Mouse (Mus musculus) right cerebral cortex, postnatal 36 days (tissue): ENCODE data around the gene Sec16a.
"Not testable (repeated sequence)": the region's sequence is repeated elsewhere in the genome, so short reads cannot be mapped to it uniquely, and the experiment has no call there.

Experiments
- DNase-seq, 2 experiments: peaks; one replicate each; pipeline ENCODE4 v3.0.0; 2022; ENCODE audit warnings: low spot score in 2 of 2, mixed read lengths in 1 of 2

The Sec16a gene

DNA sequence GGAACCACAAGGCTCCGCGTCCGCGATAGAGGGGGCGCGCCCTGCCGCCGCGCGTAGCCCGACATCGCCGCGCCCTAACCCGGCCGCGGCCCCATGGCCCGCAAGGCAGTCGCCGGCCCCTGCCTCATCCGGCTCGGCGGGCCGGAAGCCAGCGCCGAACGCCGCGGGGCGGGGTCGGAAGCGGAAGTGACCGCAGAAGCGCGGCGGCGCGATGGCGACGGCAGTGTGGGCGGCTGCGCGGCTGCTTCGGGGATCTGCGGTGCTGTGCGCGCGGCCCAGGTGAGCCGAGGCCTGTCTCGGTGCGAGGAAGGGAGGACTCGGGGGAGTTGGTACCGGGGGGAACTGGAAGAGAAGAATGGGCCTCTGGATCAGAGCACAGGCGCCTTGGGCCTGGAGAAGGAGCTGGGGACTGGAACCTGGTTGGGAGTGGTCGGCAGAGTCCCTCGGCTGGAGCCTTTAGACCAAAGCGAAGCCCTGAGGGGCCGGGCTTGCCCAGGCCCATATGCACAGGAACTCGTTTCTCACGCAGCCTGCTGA, 55.8 kb downstream of the Sec16a start, which contains the start of the genes Entr1 and Pmpca:
TSS of gene Entr1 (minus strand) at position 163 of the 537 bp plus-strand sequence.
TSS of gene Pmpca (plus strand) at position 186 of the 537 bp plus-strand sequence.
- DNase-seq: peak; percentile 76 to 81

DNA sequence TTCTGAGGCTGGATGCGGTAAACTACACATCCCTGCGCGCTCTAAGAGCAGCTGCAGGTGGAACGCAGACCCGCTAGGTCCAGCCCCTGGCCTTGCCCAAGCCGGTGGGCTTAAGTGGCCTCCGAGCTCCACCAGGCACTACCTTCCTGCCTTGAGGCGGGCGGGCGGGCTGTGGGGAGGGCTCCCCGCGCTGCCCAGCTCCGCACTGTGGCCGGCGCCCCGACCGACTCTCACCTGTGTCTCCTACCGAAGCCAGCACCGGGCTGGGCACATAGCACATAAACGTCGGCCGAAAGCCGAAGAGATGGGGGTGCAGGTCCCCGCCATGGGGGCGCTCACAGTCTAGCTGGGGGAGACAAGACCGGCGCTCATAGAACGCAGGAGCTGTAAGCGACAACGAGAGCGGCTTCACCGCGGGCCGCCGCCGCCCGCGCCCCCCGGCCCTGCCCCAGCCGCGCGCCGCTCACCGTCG, 56.3 kb downstream of the Sec16a start:
- no peak for DNase-seq

DNA sequence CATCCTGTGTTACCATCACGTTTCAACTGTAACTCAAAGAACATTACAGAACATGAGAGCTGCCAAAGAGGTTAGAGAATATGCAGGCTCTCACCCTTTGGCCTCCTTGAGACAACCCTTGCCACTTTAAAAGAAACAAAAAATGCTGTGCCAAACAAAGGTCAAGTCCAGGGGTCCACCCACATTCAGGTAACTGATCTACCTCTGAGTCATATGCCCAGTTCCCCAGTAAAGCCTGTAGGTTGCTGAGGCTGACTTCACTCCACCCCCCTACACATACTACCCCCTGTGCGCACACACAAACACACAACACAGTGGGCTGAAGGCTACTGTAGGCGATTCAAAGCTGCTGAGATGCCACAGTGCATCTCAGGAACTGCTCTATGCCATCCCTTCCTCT, 57.3 kb downstream of the Sec16a start:
- no peak for DNase-seq

DNA sequence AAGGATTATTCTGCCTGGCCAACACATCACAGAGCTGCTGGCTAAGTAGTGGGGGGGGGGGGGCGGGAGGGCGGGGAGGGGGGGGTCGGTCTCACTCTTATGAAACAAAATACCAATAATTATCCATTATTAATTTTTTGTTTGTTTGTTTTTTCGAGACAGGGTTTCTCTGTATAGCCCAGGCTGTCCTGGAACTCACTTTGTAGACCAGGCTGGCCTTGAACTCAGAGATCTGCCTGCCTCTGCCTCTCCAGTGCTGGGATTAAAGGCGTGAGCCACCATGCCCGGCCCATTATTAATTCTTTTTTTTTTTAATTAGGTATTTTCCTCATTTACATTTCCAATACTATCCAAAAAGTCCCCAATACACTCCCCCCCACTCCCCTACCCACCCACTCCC, 64.1 kb downstream of the Sec16a start:
- not testable (repeated sequence) for DNase-seq

DNA sequence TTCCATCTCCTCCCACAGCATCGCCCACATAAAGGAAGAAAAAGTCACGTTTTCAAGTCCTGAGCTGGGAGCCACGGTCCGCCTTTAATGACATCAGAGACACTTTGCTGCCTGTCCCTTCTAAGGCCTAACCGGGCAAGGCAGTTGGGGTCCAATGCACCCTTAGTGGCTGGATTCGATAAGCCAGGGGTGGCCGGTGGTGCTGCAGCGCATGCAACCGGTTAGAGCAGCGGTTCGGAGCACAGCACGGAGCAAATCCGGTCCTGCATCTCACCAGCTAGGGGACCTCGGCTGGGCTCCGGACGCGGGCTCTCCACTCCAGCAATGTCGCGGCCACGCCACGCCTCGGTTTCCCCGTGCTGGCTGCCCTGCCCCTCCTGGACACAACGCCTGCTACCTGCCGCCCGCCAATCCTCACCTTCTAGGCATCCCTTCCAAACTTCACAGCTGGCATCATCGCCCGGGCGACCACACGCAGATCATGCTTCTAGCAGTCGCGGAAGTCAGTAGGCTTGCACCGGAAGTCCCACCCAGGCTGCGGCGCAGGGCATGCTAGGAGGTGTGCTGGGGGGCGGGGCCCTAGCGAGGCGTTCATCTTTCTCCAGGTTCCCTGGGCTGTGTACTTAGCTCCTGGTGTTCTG, 64.8 kb downstream of the Sec16a start, which contains the start of gene Snapc4:
TSS of gene Snapc4 (minus strand) at position 523 of the 641 bp plus-strand sequence.
- peak; percentile 78 to 86 for DNase-seq

DNA sequence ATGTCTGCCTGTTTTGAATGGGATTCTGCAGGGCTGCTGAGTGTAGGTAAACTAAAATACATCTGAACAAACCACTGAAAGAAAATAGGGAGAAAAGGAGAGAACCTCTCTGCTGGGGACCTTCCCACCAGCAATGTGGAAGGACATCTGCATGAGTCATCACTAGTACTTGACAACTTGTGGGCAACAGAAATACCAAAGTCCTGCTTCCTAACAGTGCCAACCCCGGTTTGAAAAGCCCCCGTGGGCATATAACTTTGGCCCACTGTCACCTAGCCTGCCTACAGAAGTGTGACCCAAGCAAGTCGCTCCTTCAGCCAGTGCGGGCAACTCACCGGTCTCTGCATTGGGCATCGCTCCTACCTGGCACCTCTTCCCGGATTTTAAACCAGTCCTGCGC, 72.6 kb downstream of the Sec16a start:
- DNase-seq: no peak

DNA sequence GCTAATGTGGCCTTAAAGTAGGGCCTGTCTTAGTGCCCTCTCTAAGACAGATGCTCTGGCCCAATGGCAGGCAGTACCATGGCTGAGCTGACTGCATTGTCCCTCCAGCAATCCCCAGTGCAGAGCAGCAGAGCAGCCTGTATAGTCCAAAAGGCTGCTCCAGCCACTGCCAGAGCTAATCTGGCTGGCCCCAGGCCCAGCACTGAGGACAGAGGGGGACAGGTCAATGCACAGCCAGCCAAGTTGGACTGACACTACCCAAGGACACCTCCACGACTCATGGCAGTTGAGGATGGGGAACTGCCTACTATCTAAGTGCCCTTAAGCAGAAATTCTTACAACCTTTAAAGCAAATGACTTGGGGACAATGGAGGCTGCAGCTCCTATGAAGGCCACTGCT, 76.4 kb downstream of the Sec16a start:
- no peak for DNase-seq

DNA sequence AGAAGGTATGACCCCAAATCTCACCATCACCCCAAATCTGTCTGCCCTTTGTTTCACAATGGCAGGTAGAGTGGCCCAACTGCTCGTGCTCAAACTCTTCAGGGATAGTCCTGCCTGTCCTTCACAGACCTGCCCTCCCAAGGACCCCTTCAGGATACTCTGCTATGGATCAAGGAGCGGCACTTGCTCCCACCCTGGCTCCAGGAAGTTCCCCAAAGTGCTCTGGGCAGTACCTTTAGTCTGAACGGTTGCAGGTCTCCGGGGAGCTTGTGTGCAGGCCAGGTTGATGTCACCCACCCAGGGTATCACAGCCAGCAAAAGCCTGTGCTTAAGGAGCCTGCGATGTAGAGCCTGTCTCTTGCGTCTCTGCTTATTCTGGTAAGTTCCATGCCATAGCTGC, 77.1 kb downstream of the Sec16a start:
- no peak for DNase-seq

DNA sequence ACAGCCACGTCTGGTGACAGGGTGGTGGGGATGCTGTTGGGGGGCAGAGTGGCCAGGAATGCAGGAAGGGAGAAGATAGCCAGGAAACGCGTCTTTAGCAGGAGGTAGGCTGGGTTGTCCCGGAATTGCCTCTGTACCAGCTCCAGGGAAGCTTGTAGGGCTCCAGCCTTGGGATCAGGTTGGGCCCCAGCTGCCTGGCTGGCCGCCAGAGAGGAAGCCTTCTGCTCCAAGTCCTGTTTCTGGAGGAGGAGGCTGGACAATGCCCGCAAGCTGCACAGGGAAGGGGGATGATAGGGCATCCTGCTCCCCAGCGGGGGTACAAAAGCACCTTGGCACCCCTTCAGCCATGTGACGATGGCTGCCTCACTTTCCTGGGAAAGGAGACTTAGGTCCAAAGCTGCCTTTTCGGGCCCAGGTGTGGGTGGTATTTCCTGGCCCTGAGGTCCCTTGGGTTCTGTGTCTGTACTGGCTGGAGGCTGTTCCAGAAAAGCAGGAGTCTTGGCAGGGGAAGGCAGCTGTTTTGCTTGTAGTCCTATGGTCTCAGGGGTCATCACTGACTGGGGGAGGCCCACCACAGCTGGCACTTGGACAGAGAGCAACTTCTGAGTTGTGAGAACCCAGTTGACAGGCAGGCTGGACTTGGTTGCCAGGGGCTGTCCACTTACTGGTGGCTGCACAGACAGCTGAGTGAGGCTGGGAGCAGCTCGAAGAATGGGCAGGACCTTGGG, 80.1 kb downstream of the Sec16a start:
- no peak for DNase-seq

DNA sequence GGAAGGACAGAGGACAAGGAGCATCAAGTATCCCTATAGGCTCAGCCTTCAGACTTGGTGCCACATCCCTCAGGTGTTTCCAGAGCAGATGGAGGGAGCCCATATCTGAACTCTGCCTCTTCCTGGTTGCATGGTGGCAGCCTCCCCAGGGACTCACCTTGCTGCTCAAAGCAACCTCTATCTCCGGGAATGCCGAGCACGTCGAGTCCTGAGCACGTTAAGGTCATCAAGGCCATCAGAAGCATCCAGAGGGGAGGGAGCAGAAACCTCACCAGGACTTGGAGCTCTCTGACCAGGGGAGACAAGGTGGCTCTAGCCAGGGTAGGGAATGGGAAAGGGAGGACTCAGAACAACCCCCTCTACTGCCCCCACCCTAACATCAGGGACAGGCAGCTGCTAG, 81.5 kb downstream of the Sec16a start:
- no peak for DNase-seq

DNA sequence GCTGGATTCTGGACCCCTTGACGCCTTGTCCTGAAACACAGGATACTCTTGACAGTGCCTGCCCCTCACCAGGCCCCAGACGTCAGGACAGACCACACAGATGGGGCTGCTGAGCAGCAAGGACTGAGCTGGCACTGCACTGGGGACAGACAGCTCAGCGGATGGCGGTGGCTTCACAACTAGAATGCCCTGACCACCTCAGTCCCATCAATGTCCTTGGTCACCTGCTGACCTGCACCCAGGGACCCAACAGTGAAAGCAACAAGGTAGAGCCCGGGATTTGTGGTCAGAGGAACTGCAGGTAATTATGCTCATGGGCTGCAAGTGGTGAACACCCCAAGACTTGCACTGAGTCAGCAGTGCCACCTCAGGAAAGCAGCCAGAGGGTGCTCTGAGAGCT, 82.0 kb downstream of the Sec16a start:
- no peak for DNase-seq

DNA sequence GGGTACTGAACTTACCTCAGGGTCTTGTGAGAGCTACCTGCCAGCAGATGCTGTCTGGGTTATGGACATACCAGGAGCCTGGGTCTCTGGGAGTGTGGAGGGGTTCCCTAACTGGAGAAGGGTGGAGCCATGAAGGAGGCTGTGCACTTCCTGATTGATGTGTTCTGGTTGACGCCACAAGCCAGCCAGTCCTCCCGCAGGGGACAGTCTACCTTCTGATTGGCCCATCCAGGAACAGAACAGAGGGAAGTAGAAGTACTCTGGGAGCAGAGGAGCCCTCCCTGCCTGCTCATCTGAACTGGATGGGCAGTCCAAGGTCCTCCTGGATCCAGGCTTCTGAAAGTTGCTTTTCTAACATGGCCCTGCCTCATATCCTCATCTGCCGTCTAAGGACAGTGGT, 84.2 kb downstream of the Sec16a start, which contains the start of gene Card9:
TSS of gene Card9 (minus strand) at position 147 of the 400 bp plus-strand sequence.
- DNase-seq: no peak

DNA sequence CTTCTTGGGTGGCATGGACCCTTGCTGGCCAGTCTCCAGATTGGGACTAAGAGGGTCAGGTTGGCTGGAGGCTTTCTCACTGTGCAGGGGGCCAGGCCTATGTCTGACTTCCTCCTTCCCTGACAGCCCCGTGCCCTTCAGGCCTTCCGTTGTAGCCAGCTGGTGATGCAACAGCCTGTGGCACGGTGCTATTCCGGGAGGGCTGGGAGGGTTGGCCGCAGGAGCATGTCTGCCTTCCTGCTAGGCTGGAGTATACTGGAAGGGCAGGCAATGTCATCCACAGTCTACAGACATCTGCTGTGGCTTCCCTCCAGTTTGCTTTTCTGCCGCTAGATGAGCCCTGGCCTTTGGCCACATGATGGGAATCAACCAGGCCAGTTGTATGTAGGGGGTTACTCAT, 85.0 kb downstream of the Sec16a start:
- no peak for DNase-seq
